Mouse (Mus musculus) frontal cortex, adult (tissue): ENCODE data around the gene Psmd10.
A peak's percentile ranks its signal among the peaks of the same experiment; 100 is the strongest.

Source experiments
- ATAC-seq: cut with Nextera tagmentation; 2 replicates; pipeline ENCODE4 v1.9.2; 2017; ENCODE audit warnings: mild to moderate bottlenecking, moderate library complexity, mixed read lengths; ENCODE audit not compliant: low TSS enrichment

Psmd10 gene

GRCm38 (mm10) chrX:140956272-140956940 is at the start of gene Psmd10, which contains the start of gene Atg4a:
Psmd10 (minus strand) TSS chrX:140956728.
Atg4a (plus strand) TSS chrX:140956907.
- ATAC-seq = peak; percentile 99

- no peak for ATAC-seq
Observed at GRCm38 (mm10) chrX:140998885-140999284, 42.4 kb upstream of the Psmd10 start.

GRCm38 (mm10) chrX:140997912-140998545 is 41.5 kb upstream of the Psmd10 start:
- ATAC-seq = no peak

- peak; percentile 64 for ATAC-seq
Observed at GRCm38 (mm10) chrX:140996909-140997516, 40.5 kb upstream of the Psmd10 start.

GRCm38 (mm10) chrX:140985256-140985655 is 28.7 kb upstream of the Psmd10 start:
- ATAC-seq = peak; percentile 24; the same call in 1 of the 2 replicates

GRCm38 (mm10) chrX:140984795-140985194 is 28.3 kb upstream of the Psmd10 start:
- no peak for ATAC-seq

GRCm38 (mm10) chrX:140983206-140983960 is 26.9 kb upstream of the Psmd10 start:
- 0 out of 2 replicates have a peak, but pooled peaks have one; percentile 31 for ATAC-seq

GRCm38 (mm10) chrX:140980163-140980562 is 23.6 kb upstream of the Psmd10 start:
- no peak for ATAC-seq

GRCm38 (mm10) chrX:140979546-140979945 is 23.0 kb upstream of the Psmd10 start:
- ATAC-seq = peak; percentile 85

GRCm38 (mm10) chrX:140978943-140979342 is 22.4 kb upstream of the Psmd10 start:
- no peak for ATAC-seq

- ATAC-seq = peak; percentile 83
Observed at GRCm38 (mm10) chrX:140956959-140957358, 431 bp upstream of the Psmd10 start.

GRCm38 (mm10) chrX:140953618-140954017 is 2.9 kb downstream of the Psmd10 start:
- ATAC-seq = no peak

GRCm38 (mm10) chrX:140936271-140936670 is 20.3 kb downstream of the Psmd10 start:
- ATAC-seq = no peak

- ATAC-seq = no peak
Observed at GRCm38 (mm10) chrX:140933263-140933662, 23.3 kb downstream of the Psmd10 start.

GRCm38 (mm10) chrX:140932066-140932465 is 24.5 kb downstream of the Psmd10 start:
- no peak; the same call in 1 of the 2 replicates for ATAC-seq

GRCm38 (mm10) chrX:140921321-140921720 is 35.2 kb downstream of the Psmd10 start:
- ATAC-seq = peak; percentile 82

GRCm38 (mm10) chrX:140907360-140907759 is 49.2 kb downstream of the Psmd10 start, which contains the start of gene Vsig1:
Vsig1 (plus strand) TSS chrX:140907608.
- no peak for ATAC-seq

- ATAC-seq = no peak
Observed at GRCm38 (mm10) chrX:140903487-140903886, 53.0 kb downstream of the Psmd10 start.
